Mouse (Mus musculus) gastrocnemius, adult 8-10 months (tissue): ENCODE data around the gene Racgap1. TPM values are rescaled to one million over a fixed set of nuclear protein-coding genes. Genes with fewer than 3 reads are reported as not detected.

Source experiments
- DNase-seq, 2 experiments: peaks; one replicate each; pipeline ENCODE4 v3.0.0; 2022; ENCODE audit warnings: low spot score in 2 of 2
- total RNA-seq, 4 experiments: library from RNA; stranded (reverse); gene quantifications; 2 replicates each; pipeline ENCODE4 v1.2.4; 2022

The Racgap1 gene
- total RNA-seq, 4 experiments from 2014 or later: 0.31 to 2.4 (median 1.1) TPM

GRCm38 (mm10) chr15:99664600-99665451, 13.4 kb upstream of the Racgap1 start:
- DNase-seq: peak in 1 of 2 experiments; percentile 10

GRCm38 (mm10) chr15:99663964-99664599, 12.6 kb upstream of the Racgap1 start:
- DNase-seq: no peak

GRCm38 (mm10) chr15:99662371-99662770, 10.9 kb upstream of the Racgap1 start:
- no peak for DNase-seq

- DNase-seq: no peak
Measured at GRCm38 (mm10) chr15:99661121-99661830, 9.8 kb upstream of the Racgap1 start.

GRCm38 (mm10) chr15:99658437-99658836, 7.0 kb upstream of the Racgap1 start:
- no peak for DNase-seq

GRCm38 (mm10) chr15:99655956-99656355, 4.5 kb upstream of the Racgap1 start:
- no peak for DNase-seq

GRCm38 (mm10) chr15:99653876-99654275, 2.4 kb upstream of the Racgap1 start:
- no peak for DNase-seq

GRCm38 (mm10) chr15:99653291-99653690, 1.8 kb upstream of the Racgap1 start:
- DNase-seq: no peak

- DNase-seq: no peak
Measured at GRCm38 (mm10) chr15:99651984-99652872, 772 bp upstream of the Racgap1 start.

- DNase-seq: no peak
Measured at GRCm38 (mm10) chr15:99650304-99650703, 1.2 kb downstream of the Racgap1 start.

- no peak for DNase-seq
Measured at GRCm38 (mm10) chr15:99649067-99649761, 2.2 kb downstream of the Racgap1 start.

- DNase-seq: no peak
Measured at GRCm38 (mm10) chr15:99648326-99648725, 3.1 kb downstream of the Racgap1 start.

- DNase-seq: no peak
Measured at GRCm38 (mm10) chr15:99644776-99645175, 6.7 kb downstream of the Racgap1 start.

GRCm38 (mm10) chr15:99643832-99644231, 7.6 kb downstream of the Racgap1 start:
- no peak for DNase-seq

- DNase-seq: no peak
Measured at GRCm38 (mm10) chr15:99642622-99643021, 8.8 kb downstream of the Racgap1 start.

- no peak for DNase-seq
Measured at GRCm38 (mm10) chr15:99638124-99638485, 13.4 kb downstream of the Racgap1 start.

GRCm38 (mm10) chr15:99637405-99638123, 13.9 kb downstream of the Racgap1 start:
- DNase-seq: no peak

GRCm38 (mm10) chr15:99634702-99635101, 16.8 kb downstream of the Racgap1 start:
- DNase-seq: no peak

GRCm38 (mm10) chr15:99631618-99632017, 19.8 kb downstream of the Racgap1 start:
- DNase-seq: no peak

GRCm38 (mm10) chr15:99622063-99622462, 29.4 kb downstream of the Racgap1 start:
- no peak for DNase-seq
